Mouse (Mus musculus) kidney, embryonic 14.5 days (tissue): Measurements from ENCODE around the gene Lhfpl5. TPM values are rescaled to one million over a fixed set of nuclear protein-coding genes. Genes with fewer than 3 reads are reported as not detected.

Source experiments
- ATAC-seq: fragments of 200-750 bp; cut with Nextera tagmentation; 2 replicates; pipeline ENCODE4 v1.8.0; 2017; ENCODE audit warnings: moderate number of reproducible peaks, mild to moderate bottlenecking, moderate TSS enrichment, moderate library complexity; ENCODE audit not compliant: low FRiP score, low TSS enrichment
- H3K27ac ChIP-seq: fragments of 300-500 bp; sonication (generic); 2 replicates; pipeline ENCODE4 v1.5.1; 2014; ENCODE audit warnings: low read depth, mild to moderate bottlenecking, low read length, moderate library complexity, mixed read lengths
- H3K27me3 ChIP-seq: fragments of 300-500 bp; sonication (generic); 2 replicates; pipeline ENCODE4 v1.6.1; 2014; ENCODE audit warnings: mild to moderate bottlenecking, low read length; ENCODE audit not compliant: control insufficient read depth, insufficient read depth
- H3K36me3 ChIP-seq: fragments of 300-500 bp; sonication (generic); 2 replicates; pipeline ENCODE4 v1.6.1; 2014; ENCODE audit warnings: low read length, mixed read lengths; ENCODE audit not compliant: control insufficient read depth, insufficient read depth
- H3K4me1 ChIP-seq: fragments of 300-500 bp; sonication (generic); 2 replicates; pipeline ENCODE4 v1.6.1; 2014; ENCODE audit warnings: low read length, mixed read lengths; ENCODE audit not compliant: control insufficient read depth, insufficient read depth
- H3K4me2 ChIP-seq: fragments of 300-500 bp; sonication (generic); replicated peaks from 2 replicates; pipeline ENCODE4 v1.6.1; 2014; ENCODE audit warnings: low read depth, mild to moderate bottlenecking, low read length
- H3K4me3 ChIP-seq: fragments of 300-500 bp; sonication (generic); 2 replicates; pipeline ENCODE4 v1.5.1; 2014; ENCODE audit warnings: mild to moderate bottlenecking, low read length
- H3K9ac ChIP-seq: fragments of 300-500 bp; sonication (generic); 2 replicates; pipeline ENCODE4 v1.6.1; 2014; ENCODE audit warnings: low read depth, mild to moderate bottlenecking, low read length, moderate library complexity
- H3K9me3 ChIP-seq: fragments of 300-500 bp; sonication (generic); 2 replicates; pipeline ENCODE4 v1.6.1; 2016; ENCODE audit warnings: low read length; ENCODE audit not compliant: control insufficient read depth
- WGBS: fragments of 180-500 bp; shearing (Covaris S2); extraction: QIAGEN DNeasy Blood & Tissue Kit; methylation state at CpG from one replicate; pipeline ENCODE4 v1.1.7; 2014; 5-methylcytosine and 5-hydroxymethylcytosine counted together
- microRNA-seq: library from miRNA; unstranded; fragments of <30 nt; microRNA quantifications from one replicate; pipeline ENCODE4, GENCODE M21; 2016
- polyA plus RNA-seq: library from polyadenylated mRNA; unstranded; fragments of >200 nt; fragmentation: Nextera tagmentation; extraction: Ambion mirVana; gene quantifications from 2 replicates; pipeline ENCODE4 v1.2.1, GENCODE M21; 2014

The Lhfpl5 gene
- polyA plus RNA-seq, 1 experiment from 2014 or later = 0.45 TPM

- Histone ChIP-seq H3K4me3 (no peak overlapping the region), H3K27ac (no peak overlapping the region), H3K9me3 (no peaks in the 10 kb centered on the region), H3K9ac (no peak overlapping the region), H3K36me3 (no peaks in the 10 kb centered on the region), H3K4me2 (no peak overlapping the region), H3K27me3 (no peaks in the 10 kb centered on the region), H3K4me1 (0 out of 2 replicates have a peak, but pooled peaks cover 4% of the 10 kb centered on the region)
- no peak for ATAC-seq
- WGBS = 77% methylated on average over 2 of the region's 2 CpGs
Measured at GRCm38 (mm10) chr17:28626937-28627336, 51.5 kb downstream of the Lhfpl5 start.

- Histone ChIP-seq H3K27ac (no peak overlapping the region), H3K4me3 (no peak overlapping the region), H3K4me2 (no peak overlapping the region), H3K36me3 (no peaks in the 10 kb centered on the region), H3K27me3 (no peaks in the 10 kb centered on the region), H3K9me3 (no peaks in the 10 kb centered on the region), H3K4me1 (no peaks in the 10 kb centered on the region), H3K9ac (no peak overlapping the region)
- ATAC-seq = no peak
- 49% methylated on average over 10 of the region's 10 CpGs for WGBS
Measured at GRCm38 (mm10) chr17:28628248-28629124, 53.0 kb downstream of the Lhfpl5 start.

GRCm38 (mm10) chr17:28629125-28629524, 53.7 kb downstream of the Lhfpl5 start:
- ATAC-seq = no peak
- no peaks in the 10 kb centered on the region for H3K27me3 ChIP-seq
- H3K4me3 ChIP-seq = no peak overlapping the region
- H3K4me1 ChIP-seq = no peaks in the 10 kb centered on the region
- no peak overlapping the region for H3K9ac ChIP-seq
- no peaks in the 10 kb centered on the region for H3K36me3 ChIP-seq
- no peak overlapping the region for H3K27ac ChIP-seq
- H3K9me3 ChIP-seq = no peaks in the 10 kb centered on the region
- no peak overlapping the region for H3K4me2 ChIP-seq
- whole genome bisulfite sequencing = 45% methylated on average over 3 of the region's 3 CpGs

Small RNA genes within 50 kb of the gene (microRNA-seq; reads per million reads assigned to microRNA genes)
- gene Gm25195 = not detected
- not detected for gene Mir6969

Other genes starting within 250 kb of the Lhfpl5 start
- 911 and 1,064 TPM in 2 replicates for gene Rpl10a, start 247.2 kb upstream of the Lhfpl5 start, polyA plus RNA-seq
- 8.7 and 10.9 TPM in 2 replicates for gene Tead3, start 224.8 kb upstream of the Lhfpl5 start, polyA plus RNA-seq
- 5.1 and 5.6 TPM in 2 replicates for gene Tulp1, start 210.4 kb upstream of the Lhfpl5 start, polyA plus RNA-seq
- gene Fkbp5, start 58.1 kb upstream of the Lhfpl5 start, polyA plus RNA-seq = 10.0 and 14.0 TPM in 2 replicates
- gene Armc12, start 44.8 kb upstream of the Lhfpl5 start, polyA plus RNA-seq = not detected in 2 replicates
- gene Clpsl2, start 26.2 kb upstream of the Lhfpl5 start, polyA plus RNA-seq = not detected in 2 replicates
- gene Clps, start 14.9 kb upstream of the Lhfpl5 start, polyA plus RNA-seq = not detected in 2 replicates
- 134 and 140 TPM in 2 replicates for gene Srpk1, start 47.1 kb downstream of the Lhfpl5 start, polyA plus RNA-seq
- 0.69 and 1.3 TPM in 2 replicates for gene Slc26a8, start 114.6 kb downstream of the Lhfpl5 start, polyA plus RNA-seq
- gene Mapk14, start 115.7 kb downstream of the Lhfpl5 start, polyA plus RNA-seq = 36.4 and 61.6 TPM in 2 replicates
- 2.7 and 3.3 TPM in 2 replicates for gene AC170998.1, start 150.4 kb downstream of the Lhfpl5 start, polyA plus RNA-seq
- gene Mapk13, start 193.7 kb downstream of the Lhfpl5 start, polyA plus RNA-seq = 31.5 and 44.6 TPM in 2 replicates
- 10.2 and 16.2 TPM in 2 replicates for gene Brpf3, start 225.4 kb downstream of the Lhfpl5 start, polyA plus RNA-seq